Mouse (Mus musculus) ES-E14 (cell line): ENCODE results near the gene Scrt2. TPM values are rescaled to one million over a fixed set of nuclear protein-coding genes. Genes with fewer than 3 reads are reported as not detected.

Experiments
- DNase-seq: peaks from one replicate; pipeline ENCODE4 v3.0.0-alpha.2; 2013; ENCODE audit warnings: low read depth, low spot score
- H3K27ac ChIP-seq: 2 replicates; pipeline ENCODE4 v1.5.1; 2012; ENCODE audit warnings: low read depth, mild to moderate bottlenecking, low read length, moderate library complexity, mixed read lengths; ENCODE audit not compliant: poor library complexity, insufficient read depth, severe bottlenecking
- H3K36me3 ChIP-seq: 2 replicates; pipeline ENCODE4 v1.6.1; 2012; ENCODE audit warnings: mild to moderate bottlenecking, low read length, moderate library complexity, mixed read lengths; ENCODE audit not compliant: control insufficient read depth, poor library complexity, insufficient read depth, severe bottlenecking
- H3K4me1 ChIP-seq, 2 experiments: fragments of 150-350 bp in 1 of 2; sonication (generic) in 1 of 2; 2 replicates each; pipeline ENCODE4 v1.6.1; 2012; ENCODE audit warnings: low read length in 2 of 2, mild to moderate bottlenecking in 1 of 2, mixed read lengths in 1 of 2; ENCODE audit not compliant: control insufficient read depth in 2 of 2, insufficient read depth in 2 of 2, poor library complexity in 1 of 2
- H3K4me3 ChIP-seq, 2 experiments: fragments of 150-350 bp in 1 of 2; sonication (generic) in 1 of 2; 2 replicates each; pipeline ENCODE4 v1.5.1; 2012; ENCODE audit warnings: low read length in 2 of 2, low read depth in 1 of 2, mild to moderate bottlenecking in 1 of 2, mixed read lengths in 1 of 2; ENCODE audit not compliant: insufficient read depth in 1 of 2, poor library complexity in 1 of 2, severe bottlenecking in 1 of 2
- H3K9ac ChIP-seq: 2 replicates; pipeline ENCODE4 v1.6.1; 2012; ENCODE audit warnings: low read depth, mild to moderate bottlenecking, low read length, mixed read lengths; ENCODE audit not compliant: poor library complexity, insufficient read depth, severe bottlenecking
- H3K9me3 ChIP-seq: fragments of 150-350 bp; sonication (generic); 2 replicates; pipeline ENCODE4 v1.6.1; 2012; ENCODE audit warnings: low read depth, mild to moderate bottlenecking, low read length; ENCODE audit not compliant: control insufficient read depth, insufficient read depth
- CHD2 ChIP-seq: IDR thresholded peaks from 2 replicates; pipeline ENCODE4 v1.6.1; 2014; ENCODE audit warnings: mild to moderate bottlenecking, low read depth, low read length, inconsistent platforms
- HCFC1 ChIP-seq: IDR thresholded peaks from 2 replicates; pipeline ENCODE4 v1.6.1; 2012; ENCODE audit warnings: low read length, inconsistent platforms, borderline replicate concordance; ENCODE audit not compliant: insufficient read depth
- MAFK ChIP-seq: IDR thresholded peaks from 2 replicates; pipeline ENCODE4 v1.6.1; 2014; ENCODE audit warnings: mild to moderate bottlenecking, low read depth, low read length, inconsistent platforms; ENCODE audit not compliant: insufficient read depth
- ZC3H11A ChIP-seq: IDR thresholded peaks from 2 replicates; pipeline ENCODE4 v1.6.1; 2012; ENCODE audit warnings: low read depth, mild to moderate bottlenecking, inconsistent platforms, low read length, borderline replicate concordance
- ZNF384 ChIP-seq: IDR thresholded peaks from 2 replicates; pipeline ENCODE4 v1.6.1; 2012; ENCODE audit warnings: low read depth, low read length, inconsistent platforms
- in situ Hi-C, 2 experiments: fragments of 600-800 bp; cut with MboI; formaldehyde crosslinking; loops; one replicate each; pipeline ENCODE4 v1.15.1; 2025; ENCODE audit warnings: low sequenced_read_pairs in 2 of 2, inconsistent platforms in 1 of 2; ENCODE audit not compliant: unreplicated experiment in 2 of 2
- total RNA-seq: library from RNA; depleted of rRNA; stranded (reverse); fragments of 300-350 nt; gene quantifications from 2 replicates; pipeline ENCODE4 v1.2.3, GENCODE M21; 2012

Scrt2 gene
- total RNA-seq, 1 experiment, result 0.04 TPM

DNA sequence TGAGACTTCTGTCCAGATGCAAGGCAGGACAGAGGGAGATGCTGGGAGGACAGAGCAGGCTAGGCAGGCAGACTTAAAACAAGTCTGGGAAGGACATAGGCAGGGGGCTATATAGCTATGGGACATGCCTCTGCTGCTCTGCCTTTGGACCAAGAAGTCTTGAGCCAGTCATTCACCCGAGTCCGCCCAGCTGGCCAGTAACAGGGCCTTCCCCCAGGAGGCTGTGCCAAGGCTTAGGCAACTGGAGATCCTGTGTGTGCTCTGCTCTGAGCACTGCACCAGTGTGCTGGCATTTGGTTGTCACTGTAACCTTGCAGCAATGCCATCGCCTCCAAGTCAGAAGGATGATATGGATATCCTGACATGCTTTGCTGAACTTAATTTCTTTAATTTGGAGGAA, 4.0 kb upstream of the Scrt2 start:
- no peaks in the 10 kb centered on the region for H3K9me3 ChIP-seq
- no peak overlapping the region for H3K4me3 ChIP-seq
- in situ Hi-C loops, result no loop called here
- peaks cover 2 to 3% of the 10 kb centered on the region in 2 experiments; a peak in 2 of 4 replicates for H3K4me1 ChIP-seq
- H3K36me3 ChIP-seq, result no peaks in the 10 kb centered on the region
- TF ChIP-seq ZNF384 (no peak), MAFK (no peak), HCFC1 (no peak), ZC3H11A (no peak), CHD2 (no peak)
- no peak for DNase-seq
- no peak overlapping the region for H3K27ac ChIP-seq
- no peak overlapping the region for H3K9ac ChIP-seq

DNA sequence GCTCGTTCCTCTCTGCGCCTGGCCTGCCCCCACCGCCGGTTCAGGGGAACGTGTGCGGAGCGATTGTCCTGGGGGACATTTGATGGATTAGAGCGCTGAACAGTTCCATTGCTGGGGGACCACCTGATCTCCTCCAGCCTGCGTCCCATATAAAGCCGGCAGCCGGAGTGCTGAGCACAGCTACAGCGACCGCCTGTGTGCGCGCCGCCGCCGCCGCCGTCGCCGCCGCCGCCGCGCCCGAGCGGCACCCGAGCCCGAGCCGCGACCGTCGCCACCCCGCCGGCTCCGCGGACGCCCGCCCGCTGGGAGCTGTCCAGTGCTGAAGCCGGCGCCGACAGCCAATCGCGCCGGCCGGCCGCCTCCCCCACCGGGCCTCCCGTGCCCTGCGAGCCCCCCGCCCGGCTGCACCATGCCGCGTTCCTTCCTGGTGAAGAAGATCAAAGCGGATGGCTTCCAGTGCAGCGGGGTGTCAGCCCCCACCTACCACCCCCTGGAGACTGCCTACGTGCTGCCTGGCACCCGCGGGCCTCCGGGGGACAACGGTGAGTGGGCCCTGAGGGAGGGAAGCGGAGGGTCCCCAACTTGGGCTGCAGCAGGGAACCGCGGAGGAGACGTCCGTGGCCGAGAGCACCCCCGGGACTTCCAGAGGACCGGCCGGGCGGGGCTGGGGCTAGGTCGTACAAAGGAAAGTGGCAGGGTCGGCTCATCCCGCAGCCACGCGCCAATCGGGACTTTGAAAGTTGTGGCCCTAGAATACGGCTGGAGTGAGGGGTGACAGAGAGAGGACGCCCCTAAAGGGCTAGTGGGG, 516 bp downstream of the Scrt2 start:
- no peak for TF ChIP-seq ZC3H11A
- no peak for TF ChIP-seq MAFK
- TF ChIP-seq HCFC1, result no peak
- TF ChIP-seq ZNF384, result no peak
- TF ChIP-seq CHD2, result no peak

DNA sequence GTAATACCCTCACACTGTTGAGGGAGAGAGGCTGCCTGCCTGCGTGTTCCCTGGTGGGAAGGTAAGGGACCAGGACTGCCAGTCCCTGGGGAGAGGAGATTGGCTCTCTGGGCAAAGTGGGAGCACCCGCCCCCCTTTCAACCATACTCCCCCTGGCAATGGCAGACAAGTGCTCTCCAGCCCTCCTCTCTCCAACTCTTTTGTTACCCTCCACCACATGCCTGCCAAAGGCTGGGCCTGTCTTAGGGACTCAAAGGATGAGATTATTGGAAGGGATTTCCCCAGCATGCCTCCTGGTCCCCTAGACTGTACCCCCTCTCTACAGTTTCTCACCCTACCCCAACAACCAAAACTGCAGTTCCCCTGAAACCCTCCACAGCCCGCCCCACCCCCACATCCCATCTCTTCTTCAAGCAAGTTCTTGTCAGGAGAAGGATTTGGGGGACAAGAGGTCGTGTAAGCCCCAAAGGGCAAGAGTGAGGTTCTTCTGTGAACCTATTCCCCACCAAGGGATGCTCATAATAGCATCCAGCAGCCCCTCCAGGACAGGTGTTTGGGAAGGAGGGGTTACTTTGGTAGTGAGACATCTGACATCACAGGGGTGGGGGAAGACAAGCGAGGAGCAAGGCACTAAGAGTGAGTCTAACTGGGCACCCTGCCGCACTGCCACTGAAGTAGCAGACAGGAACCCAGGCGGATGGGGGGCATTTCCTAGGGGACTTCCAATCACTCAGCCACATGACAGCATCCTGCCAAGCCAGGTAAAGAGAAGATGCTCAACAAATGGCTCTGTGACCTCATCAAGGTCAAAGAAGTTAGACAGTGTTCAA, 1.3 kb downstream of the Scrt2 start:
- no peak for DNase-seq
- no peak for TF ChIP-seq ZNF384
- no peak for TF ChIP-seq MAFK
- no peak for TF ChIP-seq CHD2
- TF ChIP-seq ZC3H11A, result no peak
- TF ChIP-seq HCFC1, result no peak
- Histone ChIP-seq H3K9me3 (no peaks in the 10 kb centered on the region), H3K9ac (no peak overlapping the region), H3K27ac (no peak overlapping the region), H3K36me3 (no peaks in the 10 kb centered on the region), H3K4me3 (peak overlapping the region; percentile 67 to 81), H3K4me1 (peaks cover 2 to 5% of the 10 kb centered on the region in 2 experiments; a peak in 2 of 4 replicates)
- in situ Hi-C loops, result no loop called here

More for the DNA sequence above, 516 bp downstream of the Scrt2 start:
- Histone ChIP-seq H3K36me3 (no peaks in the 10 kb centered on the region), H3K9ac (0 out of 2 replicates have a peak overlapping the region, but pooled peaks have one; percentile 13), H3K4me1 (peaks cover 2 to 5% of the 10 kb centered on the region in 2 experiments; a peak in 2 of 4 replicates), H3K4me3 (peak overlapping the region; percentile 67 to 81), H3K9me3 (no peaks in the 10 kb centered on the region), H3K27ac (no peak overlapping the region)
- no peak for DNase-seq
- in situ Hi-C loops, result no loop called here

DNA sequence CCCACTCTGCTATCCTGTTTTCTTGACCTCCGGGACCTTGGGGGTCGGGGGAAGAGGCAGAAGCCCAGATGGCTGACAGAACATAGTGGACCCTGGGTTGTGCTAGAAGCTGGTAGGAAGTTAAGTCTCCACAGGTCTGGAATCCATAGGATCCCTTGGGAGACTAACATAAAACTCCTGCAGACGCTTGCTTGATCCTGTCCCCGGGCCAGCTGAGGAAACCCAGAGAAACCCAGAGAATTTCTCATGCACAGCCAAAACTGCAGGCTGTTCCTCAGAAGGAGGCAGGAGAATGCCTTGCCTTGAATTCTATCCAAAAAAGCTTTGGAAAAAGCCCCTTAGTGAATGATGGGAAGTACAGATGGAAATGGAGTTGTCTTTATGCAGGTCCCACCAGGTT, 2.1 kb downstream of the Scrt2 start:
- in situ Hi-C loops, result no loop called here
- TF ChIP-seq ZNF384, result no peak
- TF ChIP-seq MAFK, result no peak
- no peak for TF ChIP-seq ZC3H11A
- Histone ChIP-seq H3K4me3 (no peak overlapping the region), H3K9me3 (no peaks in the 10 kb centered on the region), H3K27ac (no peak overlapping the region), H3K36me3 (no peaks in the 10 kb centered on the region), H3K9ac (no peak overlapping the region), H3K4me1 (peaks cover 2 to 5% of the 10 kb centered on the region in 2 experiments; a peak in 2 of 4 replicates)
- no peak for DNase-seq
